Mouse (Mus musculus) forebrain, postnatal 0 days (tissue): ENCODE data around the gene Def6. TPM values are rescaled to one million over a fixed set of nuclear protein-coding genes. Genes with fewer than 3 reads are reported as not detected.

Experiments used
- ATAC-seq: fragments of 200-750 bp; cut with Nextera tagmentation; 2 replicates; pipeline ENCODE4 v1.8.0; 2017; ENCODE audit warnings: mild to moderate bottlenecking, moderate library complexity
- DNase-seq: peaks from one replicate; pipeline ENCODE4 v3.0.0-alpha.2; 2015
- H3K27ac ChIP-seq: fragments of 300-500 bp; sonication (generic); 2 replicates; pipeline ENCODE4 v1.5.1; 2014; ENCODE audit warnings: low read depth, mild to moderate bottlenecking, antibody characterized with exemption, low read length, moderate library complexity, mixed read lengths
- H3K27me3 ChIP-seq: fragments of 300-500 bp; sonication (generic); 2 replicates; pipeline ENCODE4 v1.6.1; 2014; ENCODE audit warnings: mild to moderate bottlenecking, low read length, mixed read lengths; ENCODE audit not compliant: insufficient read depth
- H3K36me3 ChIP-seq: fragments of 300-500 bp; sonication (generic); 2 replicates; pipeline ENCODE4 v1.6.1; 2014; ENCODE audit warnings: mild to moderate bottlenecking, moderate library complexity; ENCODE audit not compliant: insufficient read depth
- H3K4me1 ChIP-seq: fragments of 300-500 bp; sonication (generic); 2 replicates; pipeline ENCODE4 v1.6.1; 2014; ENCODE audit warnings: antibody characterized with exemption; ENCODE audit not compliant: insufficient read depth
- H3K4me2 ChIP-seq: fragments of 300-500 bp; sonication (generic); 2 replicates; pipeline ENCODE4 v1.6.1; 2014; ENCODE audit warnings: low read depth, mild to moderate bottlenecking, moderate library complexity
- H3K4me3 ChIP-seq: fragments of 300-500 bp; sonication (generic); 2 replicates; pipeline ENCODE4 v1.5.1; 2014; ENCODE audit warnings: low read depth, low read length, mixed read lengths
- H3K9ac ChIP-seq: fragments of 300-500 bp; sonication (generic); 2 replicates; pipeline ENCODE4 v1.6.1; 2014; ENCODE audit warnings: mild to moderate bottlenecking
- H3K9me3 ChIP-seq: fragments of 300-500 bp; sonication (generic); 2 replicates; pipeline ENCODE4 v1.6.1; 2016; ENCODE audit warnings: low read length
- CTCF ChIP-seq: sonication (generic); IDR thresholded peaks from 2 replicates; pipeline ENCODE4 v1.5.1; 2016; ENCODE audit warnings: antibody characterized with exemption, control low read depth, low read depth
- WGBS: fragments of 180-500 bp; shearing (Covaris S2); extraction: QIAGEN DNeasy Blood & Tissue Kit; methylation state at CpG from one replicate; pipeline ENCODE4 v1.1.7; 2014; 5-methylcytosine and 5-hydroxymethylcytosine counted together
- polyA plus RNA-seq: library from polyadenylated mRNA; unstranded; fragments of >200 nt; fragmentation: Nextera tagmentation; extraction: Ambion mirVana; gene quantifications from 2 replicates; pipeline ENCODE4 v1.2.1, GENCODE M21; 2015
- total RNA-seq: library from RNA; depleted of rRNA; stranded (reverse); fragments of >200 nt; gene quantifications from 2 replicates; pipeline ENCODE4 v1.2.3, GENCODE M21; 2014

The Def6 gene
- total and polyA plus RNA-seq, 2 experiments from 2014 or later = 6.8 to 8.5 TPM

GRCm38 (mm10) chr17:28207092-28207491 is 486 bp upstream of the Def6 start:
- ATAC-seq (no peak), DNase-seq (no peak)
- WGBS = 76% methylated on average over 8 of the region's 8 CpGs
- Histone ChIP-seq H3K4me1 (no peaks in the 10 kb centered on the region), H3K36me3 (peaks cover 18% of the 10 kb centered on the region), H3K9ac (no peak overlapping the region), H3K4me2 (no peak overlapping the region), H3K27ac (no peak overlapping the region), H3K9me3 (no peaks in the 10 kb centered on the region), H3K4me3 (no peak overlapping the region), H3K27me3 (no peaks in the 10 kb centered on the region)
- no peak for TF ChIP-seq CTCF

GRCm38 (mm10) chr17:28208314-28208612 is 685 bp downstream of the Def6 start:
- Histone ChIP-seq H3K4me2 (no peak overlapping the region; the same call in 1 of the 2 replicates), H3K36me3 (peaks cover 6% of the 10 kb centered on the region), H3K9ac (no peak overlapping the region), H3K27ac (no peak overlapping the region), H3K4me3 (no peak overlapping the region), H3K9me3 (no peaks in the 10 kb centered on the region), H3K27me3 (no peaks in the 10 kb centered on the region), H3K4me1 (no peaks in the 10 kb centered on the region)
- no peak for ATAC-seq
- TF ChIP-seq CTCF = no peak
- no peak for DNase-seq
- 90% methylated on average over 8 of the region's 8 CpGs for WGBS

- 73% methylated on average over 4 of the region's 4 CpGs for WGBS
- no peak for TF ChIP-seq CTCF
Measured at GRCm38 (mm10) chr17:28209457-28210110, 2.0 kb downstream of the Def6 start.

GRCm38 (mm10) chr17:28211921-28212341 is 4.4 kb downstream of the Def6 start:
- Histone ChIP-seq H3K9me3 (no peaks in the 10 kb centered on the region), H3K4me2 (no peak overlapping the region), H3K4me3 (no peak overlapping the region), H3K9ac (no peak overlapping the region), H3K36me3 (no peaks in the 10 kb centered on the region), H3K27me3 (no peaks in the 10 kb centered on the region), H3K27ac (no peak overlapping the region), H3K4me1 (no peaks in the 10 kb centered on the region)
- TF ChIP-seq CTCF = no peak
- DNase-seq = no peak
- 80% methylated on average over 6 of the region's 6 CpGs for WGBS
- no peak for ATAC-seq

More at GRCm38 (mm10) chr17:28209457-28210110, 2.0 kb downstream of the Def6 start:
- no peak for DNase-seq
- H3K4me2 ChIP-seq = no peak overlapping the region
- H3K4me3 ChIP-seq = no peak overlapping the region
- H3K27ac ChIP-seq = no peak overlapping the region
- no peak for ATAC-seq
- H3K27me3 ChIP-seq = no peaks in the 10 kb centered on the region
- no peaks in the 10 kb centered on the region for H3K4me1 ChIP-seq
- no peak overlapping the region for H3K9ac ChIP-seq
- H3K36me3 ChIP-seq = peaks cover 5% of the 10 kb centered on the region; the same call in 1 of the 2 replicates
- no peaks in the 10 kb centered on the region for H3K9me3 ChIP-seq

GRCm38 (mm10) chr17:28212391-28212790 is 4.8 kb downstream of the Def6 start:
- no peak for ATAC-seq
- H3K4me1 ChIP-seq = no peaks in the 10 kb centered on the region
- no peaks in the 10 kb centered on the region for H3K36me3 ChIP-seq
- WGBS = 76% methylated on average over 9 of the region's 9 CpGs
- no peaks in the 10 kb centered on the region for H3K27me3 ChIP-seq
- no peak overlapping the region for H3K4me2 ChIP-seq
- TF ChIP-seq CTCF = no peak
- H3K9ac ChIP-seq = no peak overlapping the region
- no peak for DNase-seq
- no peak overlapping the region for H3K27ac ChIP-seq
- H3K9me3 ChIP-seq = no peaks in the 10 kb centered on the region
- H3K4me3 ChIP-seq = no peak overlapping the region

GRCm38 (mm10) chr17:28213236-28213635 is 5.7 kb downstream of the Def6 start:
- H3K27me3 ChIP-seq = no peaks in the 10 kb centered on the region
- no peak for DNase-seq
- no peaks in the 10 kb centered on the region for H3K9me3 ChIP-seq
- H3K36me3 ChIP-seq = no peaks in the 10 kb centered on the region
- H3K9ac ChIP-seq = no peak overlapping the region
- TF ChIP-seq CTCF = peak; percentile 50
- H3K4me1 ChIP-seq = no peaks in the 10 kb centered on the region
- ATAC-seq = no peak
- H3K4me3 ChIP-seq = no peak overlapping the region
- no peak overlapping the region for H3K27ac ChIP-seq
- WGBS = 30% methylated on average over 4 of the region's 4 CpGs
- no peak overlapping the region for H3K4me2 ChIP-seq

GRCm38 (mm10) chr17:28216791-28217190 is 9.2 kb downstream of the Def6 start:
- no peak overlapping the region for H3K4me2 ChIP-seq
- no peak for TF ChIP-seq CTCF
- no peak overlapping the region for H3K4me3 ChIP-seq
- H3K27me3 ChIP-seq = no peaks in the 10 kb centered on the region
- 87% methylated on average over 9 of the region's 9 CpGs for WGBS
- H3K27ac ChIP-seq = no peak overlapping the region
- no peak overlapping the region for H3K9ac ChIP-seq
- H3K9me3 ChIP-seq = no peaks in the 10 kb centered on the region
- no peaks in the 10 kb centered on the region for H3K36me3 ChIP-seq
- DNase-seq = no peak
- no peak for ATAC-seq
- no peaks in the 10 kb centered on the region for H3K4me1 ChIP-seq
